Mouse (Mus musculus) retina, postnatal 1 day (tissue): Measurements from ENCODE around the gene Serinc2.
"Not testable (repeated sequence)": the region's sequence is repeated elsewhere in the genome, so short reads cannot be mapped to it uniquely, and the experiment has no call there.

Source experiments
- DNase-seq: peaks from one replicate; pipeline ENCODE4 v3.0.0-alpha.2; 2012

Gene Serinc2

DNA sequence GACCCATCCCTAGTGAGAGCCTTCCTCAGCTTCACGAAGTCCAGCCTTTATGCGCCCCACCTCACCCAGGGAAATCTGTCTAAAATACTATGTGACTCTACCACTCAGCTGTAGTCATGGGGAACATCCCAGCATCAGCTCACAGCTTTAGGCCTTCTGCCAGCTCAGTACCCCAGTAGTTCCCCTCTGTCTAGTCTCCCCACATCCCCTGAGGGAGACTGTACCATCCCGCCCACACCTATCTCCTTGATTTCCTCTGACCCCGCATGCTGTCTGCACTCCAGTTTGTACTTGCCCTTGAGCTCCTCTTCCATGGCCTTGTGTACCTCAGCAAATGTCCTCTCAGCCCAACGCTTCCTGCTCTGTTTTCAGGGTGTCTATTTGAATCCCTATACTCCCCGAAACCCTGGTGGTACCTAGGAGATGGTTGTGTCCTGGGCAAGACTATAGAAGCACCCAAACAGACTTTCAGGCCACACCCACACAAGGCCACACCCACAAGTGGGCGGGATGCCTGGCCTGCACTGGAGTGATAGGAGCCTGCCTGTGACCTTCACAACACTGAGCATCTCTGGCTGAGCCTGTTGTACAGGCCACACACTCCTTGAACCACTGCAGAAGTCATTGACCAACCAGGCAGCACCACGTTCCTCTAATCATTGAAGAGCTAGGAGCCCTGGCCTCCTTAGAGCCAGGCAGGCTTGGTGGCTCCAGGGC lies 26.4 kb downstream of the Serinc2 start:
- DNase-seq: no peak

- no peak for DNase-seq
Observed at GRCm38 (mm10) chr4:130251763-130252162, 27.2 kb downstream of the Serinc2 start.

GRCm38 (mm10) chr4:130251172-130251705 lies 27.8 kb downstream of the Serinc2 start:
- DNase-seq: no peak

- no peak for DNase-seq
Observed at GRCm38 (mm10) chr4:130248636-130249035, 30.4 kb downstream of the Serinc2 start.

GRCm38 (mm10) chr4:130246132-130246531 lies 32.9 kb downstream of the Serinc2 start:
- DNase-seq: peak; percentile 85

DNA sequence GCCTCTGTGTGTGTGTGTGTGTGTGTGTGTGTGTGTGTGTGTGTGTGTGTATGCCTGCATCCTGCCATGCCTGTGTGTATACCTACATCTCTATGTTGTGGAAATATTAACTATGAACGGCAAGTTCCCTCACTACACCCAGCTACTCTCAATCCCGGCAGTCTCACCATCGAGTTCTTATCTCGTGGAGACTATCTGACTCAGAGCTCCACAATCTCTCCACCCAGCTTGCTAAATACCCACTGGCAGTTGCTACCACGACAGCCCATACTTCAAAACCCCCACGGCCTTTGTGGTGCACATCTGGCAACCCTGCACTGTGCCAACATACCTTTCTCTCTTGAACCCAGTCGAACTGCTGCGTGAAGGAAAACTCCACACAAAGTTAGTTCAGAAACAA lies 34.3 kb downstream of the Serinc2 start:
- DNase-seq: no peak

GRCm38 (mm10) chr4:130243621-130244020 lies 35.4 kb downstream of the Serinc2 start:
- not testable (repeated sequence) for DNase-seq

- no peak for DNase-seq
Observed at GRCm38 (mm10) chr4:130242956-130243355, 36.0 kb downstream of the Serinc2 start.

GRCm38 (mm10) chr4:130240695-130241094 lies 38.3 kb downstream of the Serinc2 start:
- DNase-seq: peak; percentile 50

- DNase-seq: no peak
Observed at GRCm38 (mm10) chr4:130237607-130238006, 41.4 kb downstream of the Serinc2 start.

GRCm38 (mm10) chr4:130236361-130236760 lies 42.6 kb downstream of the Serinc2 start:
- DNase-seq: no peak

DNA sequence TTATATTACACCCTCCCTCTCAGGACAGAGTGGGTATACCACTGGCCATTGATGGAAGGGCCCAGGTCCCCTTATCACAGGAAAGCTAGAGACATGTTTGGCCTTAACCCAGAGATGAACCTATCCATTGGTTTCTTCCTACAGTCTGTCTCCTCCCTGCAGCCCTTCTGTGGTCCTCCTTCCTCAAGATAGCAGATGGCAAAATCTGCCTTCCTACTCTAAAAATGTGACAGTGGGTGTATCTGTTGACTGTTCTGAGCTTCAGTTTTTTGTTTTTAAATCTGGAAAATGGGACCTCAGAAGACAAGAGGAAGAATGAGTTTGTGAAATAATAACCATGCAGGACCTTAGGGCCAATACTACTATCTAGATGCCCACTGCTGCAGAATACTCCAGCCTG lies 54.9 kb downstream of the Serinc2 start:
- DNase-seq: no peak

DNA sequence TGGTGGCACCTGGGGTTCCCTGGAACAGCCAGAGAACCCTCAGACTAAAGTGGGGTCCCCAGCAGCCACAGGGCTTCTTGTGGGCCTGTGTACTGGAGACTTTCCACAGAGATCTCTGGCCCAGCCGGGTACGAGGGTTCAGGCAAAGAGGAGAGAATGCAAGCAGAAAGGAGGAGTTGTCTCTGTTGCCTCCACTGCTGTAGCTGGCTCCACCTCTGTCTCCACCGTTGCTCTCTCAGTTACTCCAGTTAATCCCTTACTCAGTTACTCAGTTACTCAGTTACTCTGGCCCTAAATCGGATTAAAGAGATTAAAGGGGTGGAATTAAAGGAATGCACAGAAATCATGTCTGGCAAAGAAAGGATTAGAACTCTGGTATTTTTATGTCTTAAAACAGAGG lies 56.8 kb downstream of the Serinc2 start, which contains the start of gene Gm853:
TSS of gene Gm853 (minus strand) at position 223 of the 400 bp plus-strand sequence.
- DNase-seq: peak; percentile 33

GRCm38 (mm10) chr4:130220176-130220575 lies 58.8 kb downstream of the Serinc2 start:
- no peak for DNase-seq

GRCm38 (mm10) chr4:130215392-130215791 lies 63.6 kb downstream of the Serinc2 start:
- no peak for DNase-seq

GRCm38 (mm10) chr4:130213857-130214256 lies 65.1 kb downstream of the Serinc2 start:
- DNase-seq: no peak

DNA sequence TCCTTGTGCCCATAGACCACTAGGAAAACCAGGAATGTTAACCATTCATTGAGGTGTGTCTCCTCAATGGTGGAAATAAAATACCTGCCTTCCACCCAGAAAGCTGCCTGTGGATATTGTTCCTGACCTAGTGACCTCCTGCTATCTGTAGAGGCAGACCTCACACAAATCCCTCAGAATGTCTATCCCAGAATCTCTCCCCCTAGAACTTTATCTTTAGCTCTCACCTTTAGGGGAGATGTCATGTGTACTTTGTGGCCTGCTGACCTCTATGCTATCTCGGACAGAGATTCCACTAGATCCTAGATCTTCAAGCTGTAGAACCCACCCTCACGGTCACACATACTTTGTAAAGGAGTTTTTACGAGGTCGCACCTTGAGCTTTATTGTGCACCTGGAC lies 65.8 kb downstream of the Serinc2 start:
- no peak for DNase-seq

GRCm38 (mm10) chr4:130212421-130212820 lies 66.6 kb downstream of the Serinc2 start:
- no peak for DNase-seq

DNA sequence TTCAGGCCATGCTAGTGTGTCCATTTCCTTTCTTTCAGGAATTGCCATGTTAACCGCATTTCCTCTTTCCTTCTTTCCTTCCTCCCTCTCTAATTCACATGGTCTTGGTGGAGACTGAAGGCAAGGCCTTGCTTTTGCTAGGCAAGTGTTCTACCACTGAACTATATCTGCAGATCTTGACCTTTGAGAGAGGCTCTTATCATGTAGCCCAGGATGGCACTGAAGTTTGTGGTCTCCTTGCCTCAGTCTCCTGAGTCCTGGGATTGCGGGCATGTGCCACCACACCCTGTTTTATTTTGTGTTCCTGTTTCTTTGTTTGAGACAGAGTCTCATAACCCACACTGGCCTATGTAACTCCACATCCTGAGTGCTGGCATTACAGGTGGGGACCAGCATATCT lies 67.1 kb downstream of the Serinc2 start:
- no peak for DNase-seq
